Mouse (Mus musculus) stomach, embryonic 16.5 days (tissue): ENCODE data around the gene R3hcc1l. TPM values are rescaled to one million over a fixed set of nuclear protein-coding genes. Genes with fewer than 3 reads are reported as not detected.

Experiments
- ATAC-seq: fragments of 200-750 bp; cut with Nextera tagmentation; 2 replicates; pipeline ENCODE4 v1.8.0; 2017; ENCODE audit warnings: moderate number of reproducible peaks, moderate TSS enrichment; ENCODE audit not compliant: insufficient read depth, low FRiP score
- H3K27ac ChIP-seq: fragments of 300-500 bp; sonication (generic); 2 replicates; pipeline ENCODE4 v1.5.1; 2014; ENCODE audit warnings: low read length
- H3K27me3 ChIP-seq: fragments of 300-500 bp; sonication (generic); 2 replicates; pipeline ENCODE4 v1.6.1; 2014; ENCODE audit warnings: low read length, control low read depth, mixed read lengths; ENCODE audit not compliant: control insufficient read depth, insufficient read depth
- H3K36me3 ChIP-seq: fragments of 300-500 bp; sonication (generic); 2 replicates; pipeline ENCODE4 v1.6.1; 2014; ENCODE audit warnings: low read length; ENCODE audit not compliant: control insufficient read depth, insufficient read depth
- H3K4me1 ChIP-seq: fragments of 300-500 bp; sonication (generic); 2 replicates; pipeline ENCODE4 v1.6.1; 2014; ENCODE audit warnings: low read length, control low read depth, mixed read lengths; ENCODE audit not compliant: control insufficient read depth, insufficient read depth
- H3K4me2 ChIP-seq: fragments of 300-500 bp; sonication (generic); 2 replicates; pipeline ENCODE4 v1.6.1; 2014; ENCODE audit warnings: low read depth, low read length, mixed read lengths
- H3K4me3 ChIP-seq: fragments of 300-500 bp; sonication (generic); replicated peaks from 2 replicates; pipeline ENCODE4 v1.5.1; 2014; ENCODE audit warnings: mild to moderate bottlenecking, low read length
- H3K9ac ChIP-seq: fragments of 300-500 bp; sonication (generic); 2 replicates; pipeline ENCODE4 v1.6.1; 2014; ENCODE audit warnings: low read length
- H3K9me3 ChIP-seq: fragments of 300-500 bp; sonication (generic); replicated peaks from 2 replicates; pipeline ENCODE4 v1.6.1; 2016; ENCODE audit warnings: low read length, control low read depth; ENCODE audit not compliant: control insufficient read depth
- WGBS: fragments of 180-500 bp; shearing (Covaris S2); extraction: QIAGEN DNeasy Blood & Tissue Kit; methylation state at CpG from one replicate; pipeline ENCODE4 v1.1.7; 2014; 5-methylcytosine and 5-hydroxymethylcytosine counted together
- polyA plus RNA-seq: library from polyadenylated mRNA; unstranded; fragments of >200 nt; fragmentation: Nextera tagmentation; extraction: Ambion mirVana; gene quantifications from 2 replicates; pipeline ENCODE4 v1.2.1, GENCODE M21; 2015

Gene R3hcc1l
- polyA plus RNA-seq, 1 experiment from 2014 or later = 22.2 TPM

DNA sequence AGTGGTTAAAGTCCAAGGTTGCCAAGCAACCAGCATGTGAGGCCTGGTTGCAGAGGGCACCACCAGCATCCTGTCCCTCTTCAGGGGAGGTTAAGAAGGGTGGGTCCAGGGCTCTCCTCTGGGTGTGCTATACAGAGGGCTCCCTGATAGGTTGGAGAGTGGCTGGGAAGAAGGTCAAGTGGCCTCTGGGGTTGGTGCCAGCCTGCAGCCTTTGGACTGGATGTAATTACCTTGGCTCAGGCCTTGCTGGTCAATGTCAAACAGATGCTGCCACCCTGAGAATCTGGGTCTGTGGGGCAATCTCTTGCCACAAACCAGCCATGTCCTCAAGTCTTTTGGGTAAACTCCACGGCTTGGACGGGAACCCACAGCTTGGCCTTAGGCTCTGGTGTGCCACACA lies 82.9 kb downstream of the R3hcc1l start:
- no peak for ATAC-seq

DNA sequence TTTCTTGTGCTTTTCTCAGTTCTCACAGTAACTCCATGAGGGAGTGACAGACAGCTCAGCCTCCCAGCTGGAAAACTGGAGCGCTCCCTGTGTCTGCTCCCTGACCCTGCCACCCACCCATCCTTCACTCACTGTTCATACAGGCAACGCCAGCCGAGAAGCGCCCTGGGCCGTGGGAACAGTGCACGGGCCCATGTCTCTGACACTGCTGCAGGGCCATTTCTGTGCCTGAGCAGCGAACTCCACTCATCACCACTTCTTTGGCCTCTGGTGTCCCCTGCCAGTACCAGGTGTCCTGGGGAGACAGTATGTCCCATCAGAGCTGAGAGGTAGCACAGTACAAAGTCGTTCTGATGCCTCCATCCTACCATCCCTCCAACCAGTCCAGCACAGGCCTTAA lies 83.5 kb downstream of the R3hcc1l start:
- no peak overlapping the region for H3K9ac ChIP-seq

More for the DNA sequence above, 82.9 kb downstream of the R3hcc1l start:
- 86% methylated on average over 2 of the region's 2 CpGs for WGBS
- Histone ChIP-seq H3K27ac (no peak overlapping the region), H3K36me3 (no peaks in the 10 kb centered on the region), H3K9ac (no peak overlapping the region), H3K4me3 (no peak overlapping the region), H3K4me2 (no peak overlapping the region), H3K9me3 (no peaks in the 10 kb centered on the region), H3K27me3 (no peaks in the 10 kb centered on the region), H3K4me1 (no peaks in the 10 kb centered on the region)

DNA sequence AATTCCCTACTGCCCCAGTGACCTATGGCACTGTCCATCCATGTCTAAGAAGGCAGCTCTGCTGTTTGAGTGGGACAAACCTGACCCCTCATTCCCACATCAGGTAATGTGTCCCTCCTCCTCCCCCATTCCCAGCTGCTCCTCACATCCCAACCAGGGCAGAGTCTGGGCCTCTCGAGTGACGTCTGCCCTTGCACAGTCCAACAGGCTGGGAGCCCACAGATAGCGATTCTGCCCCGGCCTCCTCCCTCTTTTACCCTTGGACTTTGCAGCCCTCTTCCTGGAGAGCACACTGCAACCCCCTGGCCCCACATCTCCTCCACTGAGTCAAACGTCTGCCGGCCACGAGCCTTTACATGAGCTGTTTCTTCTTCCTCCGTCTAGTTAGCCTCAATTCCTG lies 84.0 kb downstream of the R3hcc1l start:
- Histone ChIP-seq H3K36me3 (no peaks in the 10 kb centered on the region), H3K4me3 (no peak overlapping the region), H3K27me3 (no peaks in the 10 kb centered on the region), H3K27ac (no peak overlapping the region), H3K9me3 (no peaks in the 10 kb centered on the region), H3K4me1 (no peaks in the 10 kb centered on the region), H3K9ac (no peak overlapping the region), H3K4me2 (no peak overlapping the region)
- 70% methylated on average over 8 of the region's 8 CpGs for WGBS
- ATAC-seq = no peak

More for the DNA sequence above, 83.5 kb downstream of the R3hcc1l start:
- no peak overlapping the region for H3K4me2 ChIP-seq
- WGBS = 68% methylated on average over 8 of the region's 8 CpGs
- no peak for ATAC-seq
- no peaks in the 10 kb centered on the region for H3K4me1 ChIP-seq
- no peak overlapping the region for H3K27ac ChIP-seq
- H3K36me3 ChIP-seq = no peaks in the 10 kb centered on the region
- no peaks in the 10 kb centered on the region for H3K27me3 ChIP-seq
- no peaks in the 10 kb centered on the region for H3K9me3 ChIP-seq
- H3K4me3 ChIP-seq = no peak overlapping the region

DNA sequence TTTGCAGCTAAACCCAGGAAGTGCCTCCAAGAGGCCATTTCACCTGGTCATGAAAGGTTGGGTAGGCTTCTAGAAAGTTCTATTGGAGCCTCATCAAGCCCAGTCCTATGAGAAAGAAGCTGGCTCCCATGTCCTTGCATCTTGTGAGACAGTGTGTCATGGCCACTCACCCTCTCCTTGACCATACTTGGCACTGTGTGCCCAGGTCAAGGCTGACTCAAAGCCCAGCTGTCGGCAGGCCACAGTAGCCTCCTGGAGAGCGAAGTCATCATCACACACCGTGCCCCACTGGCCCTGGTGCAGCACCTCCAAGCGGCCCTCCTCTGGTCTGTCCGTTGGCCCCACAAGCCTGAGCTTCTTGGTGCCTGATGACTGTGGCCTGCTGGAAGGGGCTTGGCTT lies 89.5 kb downstream of the R3hcc1l start:
- Histone ChIP-seq H3K27me3 (no peaks in the 10 kb centered on the region), H3K9me3 (no peaks in the 10 kb centered on the region), H3K36me3 (no peaks in the 10 kb centered on the region), H3K4me2 (no peak overlapping the region), H3K9ac (no peak overlapping the region), H3K27ac (no peak overlapping the region), H3K4me1 (peaks cover 2% of the 10 kb centered on the region; the same call in 1 of the 2 replicates), H3K4me3 (no peak overlapping the region)
- WGBS = 88% methylated on average over 5 of the region's 5 CpGs
- ATAC-seq = no peak

DNA sequence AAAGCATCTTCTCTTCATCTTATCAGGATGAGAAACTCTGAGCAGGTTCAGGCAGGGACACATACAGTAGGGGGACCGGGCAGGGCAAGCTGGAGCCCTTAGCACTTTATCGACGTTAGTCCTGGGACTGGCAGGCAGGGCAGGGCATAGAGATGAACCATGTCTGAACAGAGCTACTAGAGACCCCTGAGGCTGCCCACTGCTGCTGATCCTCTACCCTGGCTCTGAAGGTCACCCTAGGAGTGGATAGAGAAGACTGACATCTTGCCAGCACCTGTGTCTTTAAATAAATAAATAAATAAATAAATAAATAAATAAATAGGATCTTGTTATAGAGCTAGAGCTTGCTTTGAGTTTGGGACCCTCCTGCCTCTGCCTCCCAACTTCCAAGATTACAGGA lies 91.2 kb downstream of the R3hcc1l start:
- Histone ChIP-seq H3K4me1 (peaks cover 9% of the 10 kb centered on the region; the same call in 1 of the 2 replicates), H3K27me3 (no peaks in the 10 kb centered on the region), H3K9ac (no peak overlapping the region), H3K9me3 (no peaks in the 10 kb centered on the region), H3K4me3 (no peak overlapping the region), H3K27ac (no peak overlapping the region), H3K4me2 (no peak overlapping the region), H3K36me3 (no peaks in the 10 kb centered on the region)
- 86% methylated on average over 3 of the region's 3 CpGs for WGBS
- no peak for ATAC-seq

DNA sequence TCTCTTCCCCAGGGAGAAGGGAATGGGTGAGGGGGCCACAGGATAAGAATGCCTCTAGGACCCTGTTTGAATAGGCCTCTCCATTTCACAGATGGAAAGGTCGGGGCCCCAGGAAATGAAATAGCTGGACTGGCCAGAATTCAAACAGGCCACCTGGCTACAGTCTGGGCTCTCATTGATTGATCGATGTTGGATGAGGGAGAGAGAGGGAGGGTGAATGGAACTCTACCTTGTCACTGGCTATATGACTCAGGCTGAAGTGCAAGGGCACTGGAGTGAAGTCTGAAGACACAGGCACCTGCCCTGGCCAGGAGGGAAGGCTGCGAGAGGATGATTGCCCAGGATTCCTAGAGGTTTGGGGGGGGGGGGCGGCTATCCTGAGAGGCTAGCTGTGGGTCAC lies 93.2 kb downstream of the R3hcc1l start:
- WGBS = 78% methylated on average over 4 of the region's 4 CpGs
- no peaks in the 10 kb centered on the region for H3K36me3 ChIP-seq
- H3K27ac ChIP-seq = no peak overlapping the region
- H3K4me2 ChIP-seq = peak overlapping the region; percentile 57; the same call in 1 of the 2 replicates
- H3K4me1 ChIP-seq = peaks cover 9% of the 10 kb centered on the region; the same call in 1 of the 2 replicates
- ATAC-seq = no peak
- H3K4me3 ChIP-seq = no peak overlapping the region
- peak overlapping the region; percentile 65; the same call in 1 of the 2 replicates for H3K9ac ChIP-seq
- H3K9me3 ChIP-seq = no peaks in the 10 kb centered on the region
- no peaks in the 10 kb centered on the region for H3K27me3 ChIP-seq

DNA sequence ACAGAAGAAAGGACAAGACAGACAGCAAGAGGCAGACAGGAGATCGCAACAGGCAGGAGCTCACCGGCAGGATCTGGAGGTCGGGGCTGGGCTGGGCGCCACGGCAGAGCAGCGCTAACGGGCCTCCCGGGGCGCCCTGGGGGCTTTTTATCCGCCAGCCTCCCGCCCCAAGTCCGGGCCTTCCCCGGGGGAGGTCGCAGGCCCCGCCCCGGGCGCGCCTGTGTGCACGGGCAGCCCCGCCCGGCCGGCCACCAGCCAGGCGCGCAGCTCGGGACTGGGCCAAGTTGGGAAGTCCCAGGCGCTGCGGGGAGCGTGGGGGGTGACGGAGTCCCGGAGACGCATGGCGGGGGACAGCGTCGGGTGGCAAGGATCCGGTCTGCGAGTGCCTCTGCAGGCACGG lies 94.1 kb downstream of the R3hcc1l start, which contains the start of gene Loxl4:
Gene Loxl4 (minus strand): TSS at position 160 of the 400 bp plus-strand sequence.
- ATAC-seq = peak; percentile 78; the same call in 1 of the 2 replicates
- WGBS = 1% methylated on average over 33 of the region's 37 CpGs
- H3K27ac ChIP-seq = 0 out of 2 replicates have a peak within 1 kb of the TSS, but pooled peaks have one; percentile 4
- peaks cover 9% of the 10 kb centered on the region; the same call in 1 of the 2 replicates for H3K4me1 ChIP-seq
- peak within 1 kb of the TSS; percentile 45 for H3K4me3 ChIP-seq
- no peaks in the 10 kb centered on the region for H3K27me3 ChIP-seq
- no peaks in the 10 kb centered on the region for H3K9me3 ChIP-seq
- H3K9ac ChIP-seq = peak within 1 kb of the TSS; percentile 65
- peak within 1 kb of the TSS; percentile 57 for H3K4me2 ChIP-seq
- H3K36me3 ChIP-seq = no peaks in the 10 kb centered on the region

DNA sequence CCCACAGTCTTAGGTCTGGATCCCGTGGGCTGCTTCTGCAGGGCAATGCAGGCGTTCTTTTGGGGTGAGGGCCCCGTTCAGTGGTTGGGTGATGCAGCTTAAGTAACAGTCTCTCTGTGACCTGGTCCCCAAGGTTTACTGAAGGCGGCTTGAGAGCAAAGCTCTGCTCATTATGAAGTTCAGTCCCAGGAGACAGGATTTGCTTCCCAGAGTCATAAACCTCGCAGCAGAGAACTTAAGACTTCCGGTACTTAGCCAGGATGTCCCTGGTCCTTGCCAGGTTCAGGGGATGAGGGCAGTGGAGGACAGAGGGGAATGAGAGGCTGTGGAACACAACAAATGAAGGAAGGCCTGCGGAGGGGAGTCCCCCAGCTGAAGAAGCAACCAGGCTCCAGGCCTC lies 94.6 kb downstream of the R3hcc1l start:
- H3K4me3 ChIP-seq = peak overlapping the region; percentile 45
- H3K9me3 ChIP-seq = no peaks in the 10 kb centered on the region
- H3K36me3 ChIP-seq = no peaks in the 10 kb centered on the region
- H3K27me3 ChIP-seq = no peaks in the 10 kb centered on the region
- peak overlapping the region; percentile 57 for H3K4me2 ChIP-seq
- H3K27ac ChIP-seq = no peak overlapping the region
- peaks cover 9% of the 10 kb centered on the region; the same call in 1 of the 2 replicates for H3K4me1 ChIP-seq
- no peak for ATAC-seq
- WGBS = 20% methylated on average over 7 of the region's 7 CpGs
- peak overlapping the region; percentile 65 for H3K9ac ChIP-seq

DNA sequence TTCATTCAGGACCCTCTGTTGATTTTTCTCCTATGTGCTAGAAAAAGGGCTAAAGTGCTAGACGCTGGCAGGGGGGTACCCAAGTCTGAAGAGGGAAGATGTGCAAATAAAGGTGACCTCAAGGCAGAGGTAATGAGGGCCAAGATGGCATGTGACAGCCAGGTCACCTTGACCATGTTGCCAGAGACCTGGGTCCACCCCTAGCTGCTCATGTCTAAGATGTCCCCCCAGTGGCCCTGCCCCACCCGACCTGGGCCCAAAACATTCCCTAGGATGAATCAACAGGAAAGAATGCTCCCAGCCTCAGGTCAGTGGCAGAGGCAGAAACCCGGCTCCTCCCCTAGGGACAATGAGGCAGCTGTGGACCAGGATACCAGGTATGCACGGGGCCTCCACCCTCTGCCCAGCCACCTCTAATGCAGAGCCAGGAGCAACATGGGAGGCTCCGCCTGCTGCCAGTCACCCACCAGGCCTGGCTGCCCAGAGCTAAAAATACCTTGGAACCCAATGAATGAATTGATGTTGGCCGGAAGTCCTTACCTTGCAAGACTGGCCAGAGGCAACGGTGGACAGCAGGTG lies 95.2 kb downstream of the R3hcc1l start:
- Histone ChIP-seq H3K4me2 (no peak overlapping the region), H3K4me1 (peaks cover 9% of the 10 kb centered on the region; the same call in 1 of the 2 replicates), H3K27me3 (no peaks in the 10 kb centered on the region), H3K4me3 (no peak overlapping the region), H3K9ac (no peak overlapping the region), H3K9me3 (no peaks in the 10 kb centered on the region), H3K36me3 (no peaks in the 10 kb centered on the region), H3K27ac (no peak overlapping the region)
- WGBS = 65% methylated on average over 7 of the region's 7 CpGs
- peak; percentile 26; the same call in 1 of the 2 replicates for ATAC-seq
